Mouse (Mus musculus) stomach, postnatal 0 days (tissue): ENCODE results near the gene Siah1a.

Source experiments
- CTCF ChIP-seq: IDR thresholded peaks from 2 replicates; pipeline ENCODE4 v1.5.1; 2016; ENCODE audit warnings: antibody characterized with exemption, low read depth, mild to moderate bottlenecking, moderate library complexity
- EP300 ChIP-seq: optimal IDR thresholded peaks from 2 replicates; pipeline ENCODE3; 2016; ENCODE audit warnings: antibody characterized with exemption

GRCm38 (mm10) chr8:86728224-86728950 lies 17.3 kb downstream of the Siah1a start:
- TF ChIP-seq EP300 (no peak), CTCF (no peak)
